Mouse (Mus musculus) brain, embryonic 14.5 days (tissue): ENCODE results near the gene Wsb1.

Experiments used
- CTCF ChIP-seq: fragments of 200-500 bp; IDR thresholded peaks from 2 replicates; pipeline ENCODE4 v1.5.1; 2012; ENCODE audit warnings: inconsistent platforms, mild to moderate bottlenecking, moderate library complexity, borderline replicate concordance; ENCODE audit not compliant: insufficient read depth, insufficient read length; ENCODE audit errors: extremely low read depth
- POLR2A ChIP-seq: fragments of 200-500 bp; IDR thresholded peaks from 2 replicates; pipeline ENCODE4 v1.6.1; 2012; ENCODE audit warnings: mild to moderate bottlenecking, inconsistent platforms, borderline replicate concordance; ENCODE audit not compliant: poor library complexity, insufficient read depth, insufficient read length, severe bottlenecking; ENCODE audit errors: extremely low read depth

- TF ChIP-seq POLR2A (no peak), CTCF (no peak)
Observed at GRCm38 (mm10) chr11:79215539-79215938, 38.9 kb downstream of the Wsb1 start.
